Mouse (Mus musculus): ENCODE data around the gene Olfr124. TPM values are rescaled to one million over a fixed set of nuclear protein-coding genes. Genes with fewer than 3 reads are reported as not detected.

Olfr124 gene
- not detected in 2 replicates for polyA plus RNA-seq (2016; fragmentation: Nextera tagmentation; extraction: Ambion mirVana)

DNA sequence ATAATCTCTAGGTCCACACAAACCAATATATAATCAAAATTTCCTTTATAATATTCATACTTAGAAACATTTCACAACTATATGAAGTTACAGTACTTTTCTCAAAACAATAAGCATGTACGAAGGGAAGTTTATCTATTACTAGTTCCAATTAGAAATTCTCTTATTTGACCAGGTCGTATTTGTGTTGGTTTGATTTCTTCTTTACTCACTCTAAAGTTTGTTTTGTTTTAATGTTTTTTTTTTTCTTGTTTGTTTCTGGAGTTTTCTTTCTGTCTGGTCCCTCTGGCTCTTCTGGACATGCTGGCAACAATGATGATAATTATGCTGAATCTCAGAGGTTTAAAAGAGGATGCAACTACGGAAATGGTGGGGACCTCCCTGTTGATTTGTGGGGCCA is at the start of gene Olfr124:
Gene Olfr124, plus strand, starts transcription at position 301 of the 400 bp plus-strand sequence.
- 84% methylated on average over 3 of the region's 3 CpGs for WGBS
- H3K9ac ChIP-seq, result no peak within 1 kb of the TSS
- H3K4me3 ChIP-seq, result no peak within 1 kb of the TSS
- no peak within 1 kb of the TSS for H3K4me2 ChIP-seq (replicated peaks)
- no peak for ATAC-seq (ENCODE audit: low FRiP score)
- H3K36me3 ChIP-seq, result no peaks in the 10 kb centered on the region
- H3K9me3 ChIP-seq (replicated peaks), result no peaks in the 10 kb centered on the region
- no peaks in the 10 kb centered on the region for H3K4me1 ChIP-seq
- H3K27me3 ChIP-seq, result no peaks in the 10 kb centered on the region
- no peak within 1 kb of the TSS for H3K27ac ChIP-seq

DNA sequence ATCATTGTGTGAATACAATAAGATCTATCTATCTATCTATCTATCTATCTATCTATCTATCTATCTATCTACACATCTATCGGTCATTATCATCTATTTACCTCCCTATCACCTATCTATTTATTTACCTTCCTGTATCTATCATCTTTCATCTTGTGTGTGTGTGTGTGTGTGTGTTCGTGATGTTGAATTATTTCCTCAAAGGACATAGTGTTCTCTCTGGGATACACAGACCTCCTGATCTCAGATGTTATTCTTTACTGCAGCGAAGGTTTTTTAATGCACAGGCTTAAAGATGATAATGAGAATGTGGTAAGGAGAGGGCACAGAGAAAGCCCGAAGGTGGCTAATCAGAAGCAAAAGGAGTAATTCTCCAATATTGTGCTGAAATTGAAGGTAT is 31.4 kb upstream of the Olfr124 start, which contains the start of gene Olfr122:
Gene Olfr122, plus strand, starts transcription at position 301 of the 400 bp plus-strand sequence.
- WGBS, result 87% methylated on average over 4 of the region's 4 CpGs
- Histone ChIP-seq H3K27ac (no peak within 1 kb of the TSS), H3K9me3 (replicated peaks) (no peaks in the 10 kb centered on the region), H3K36me3 (no peaks in the 10 kb centered on the region), H3K27me3 (no peaks in the 10 kb centered on the region), H3K4me2 (replicated peaks) (no peak within 1 kb of the TSS), H3K4me3 (no peak within 1 kb of the TSS), H3K4me1 (no peaks in the 10 kb centered on the region), H3K9ac (no peak within 1 kb of the TSS)
- no peak for ATAC-seq (ENCODE audit: low FRiP score)

DNA sequence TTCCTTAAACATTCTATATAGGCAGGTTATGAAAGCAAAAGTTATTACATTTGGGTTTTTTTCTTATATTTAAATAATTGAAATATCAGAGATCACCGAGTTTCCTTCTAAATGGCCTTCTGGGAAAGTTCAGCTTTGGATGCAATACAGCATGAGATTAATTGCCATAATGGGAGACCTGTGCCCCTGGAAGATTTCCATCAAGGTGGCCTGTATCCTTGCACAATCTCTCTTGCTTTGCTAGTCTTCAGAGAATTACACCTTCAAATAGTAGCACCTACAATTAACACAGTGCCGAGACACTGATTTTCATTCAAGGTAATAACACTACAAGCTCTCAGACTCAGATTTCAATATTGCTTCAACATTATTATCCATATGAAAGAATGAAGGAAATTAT is 6.5 kb upstream of the Olfr124 start, which contains the start of gene Olfr123:
Gene Olfr123, plus strand, starts transcription at position 301 of the 400 bp plus-strand sequence.
- no peaks in the 10 kb centered on the region for H3K9me3 ChIP-seq (replicated peaks)
- no peak within 1 kb of the TSS for H3K4me3 ChIP-seq
- H3K9ac ChIP-seq, result no peak within 1 kb of the TSS
- no peaks in the 10 kb centered on the region for H3K4me1 ChIP-seq
- no peak for ATAC-seq (ENCODE audit: low FRiP score)
- no peaks in the 10 kb centered on the region for H3K27me3 ChIP-seq
- 84% methylated on average over 2 of the region's 2 CpGs for WGBS
- H3K4me2 ChIP-seq (replicated peaks), result no peak within 1 kb of the TSS
- H3K27ac ChIP-seq, result no peak within 1 kb of the TSS
- H3K36me3 ChIP-seq, result no peaks in the 10 kb centered on the region

DNA sequence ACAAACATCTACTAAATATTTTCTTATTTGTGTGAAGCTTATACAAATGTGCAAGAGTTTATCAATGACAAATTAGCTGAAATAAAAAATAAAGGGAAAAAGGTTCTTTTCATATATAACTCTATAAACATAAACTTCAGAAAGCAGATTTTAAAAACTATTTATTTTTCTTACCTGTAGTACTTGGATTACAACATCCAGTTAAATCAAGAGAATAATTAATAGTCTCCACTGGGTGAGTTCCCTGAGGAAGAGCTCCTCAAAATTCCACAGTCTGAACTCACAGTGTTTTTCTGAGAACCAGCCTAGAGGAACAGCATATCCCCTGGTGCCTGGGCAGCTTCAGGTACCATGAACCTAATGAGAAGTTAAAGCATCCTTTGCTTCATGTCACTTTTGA is 33.0 kb downstream of the Olfr124 start, which contains the start of gene Olfr125:
Gene Olfr125, plus strand, starts transcription at position 301 of the 400 bp plus-strand sequence.
- Histone ChIP-seq H3K9ac (no peak within 1 kb of the TSS), H3K4me3 (no peak within 1 kb of the TSS), H3K4me2 (replicated peaks) (no peak within 1 kb of the TSS), H3K36me3 (no peaks in the 10 kb centered on the region), H3K27me3 (no peaks in the 10 kb centered on the region), H3K9me3 (replicated peaks) (no peaks in the 10 kb centered on the region), H3K27ac (no peak within 1 kb of the TSS), H3K4me1 (no peaks in the 10 kb centered on the region)
- ATAC-seq (ENCODE audit: low FRiP score), result no peak

DNA sequence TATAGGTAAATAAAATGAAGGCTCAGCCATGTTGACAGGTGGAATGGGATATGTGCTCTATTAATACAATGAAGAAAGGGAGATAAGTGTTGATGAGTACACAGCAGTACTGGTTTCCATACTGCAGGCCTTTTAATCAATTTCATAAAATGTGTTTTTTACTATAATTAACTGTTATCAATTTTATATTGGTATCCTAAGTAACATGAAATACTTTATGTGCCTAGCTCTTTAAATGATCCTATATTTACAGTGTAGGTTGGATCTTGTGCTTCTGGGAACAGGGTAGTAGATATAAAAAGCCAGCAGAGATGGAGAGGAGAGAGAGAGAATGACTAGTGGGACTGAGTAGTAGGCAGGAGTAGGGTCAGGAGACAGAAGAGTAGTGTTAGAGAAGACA is 47.5 kb downstream of the Olfr124 start, which contains the start of gene Olfr126:
Gene Olfr126, plus strand, starts transcription at position 301 of the 400 bp plus-strand sequence.
- ATAC-seq (ENCODE audit: low FRiP score), result no peak
- Histone ChIP-seq H3K27me3 (no peaks in the 10 kb centered on the region), H3K4me2 (replicated peaks) (no peak within 1 kb of the TSS), H3K9ac (no peak within 1 kb of the TSS), H3K4me1 (no peaks in the 10 kb centered on the region), H3K36me3 (no peaks in the 10 kb centered on the region), H3K27ac (no peak within 1 kb of the TSS), H3K4me3 (no peak within 1 kb of the TSS), H3K9me3 (replicated peaks) (no peaks in the 10 kb centered on the region)

Other genes with a start within 250 kb of the Olfr124 start
- not detected in 2 replicates for gene Olfr112, start 230.4 kb upstream of the Olfr124 start, polyA plus RNA-seq (2016; fragmentation: Nextera tagmentation; extraction: Ambion mirVana)
- not detected in 2 replicates for gene Olfr113, start 222.2 kb upstream of the Olfr124 start, polyA plus RNA-seq (2016; fragmentation: Nextera tagmentation; extraction: Ambion mirVana)
- not detected in 2 replicates for gene Olfr114, start 207.1 kb upstream of the Olfr124 start, polyA plus RNA-seq (2016; fragmentation: Nextera tagmentation; extraction: Ambion mirVana)
- gene Olfr115, start 172.8 kb upstream of the Olfr124 start, polyA plus RNA-seq (2016; fragmentation: Nextera tagmentation; extraction: Ambion mirVana), result not detected in 2 replicates
- not detected in 2 replicates for gene Olfr116, start 172.7 kb upstream of the Olfr124 start, polyA plus RNA-seq (2016; fragmentation: Nextera tagmentation; extraction: Ambion mirVana)
- gene Olfr117, start 136.1 kb upstream of the Olfr124 start, polyA plus RNA-seq (2016; fragmentation: Nextera tagmentation; extraction: Ambion mirVana), result not detected in 2 replicates
- not detected in 2 replicates for gene Olfr118, start 132.9 kb upstream of the Olfr124 start, polyA plus RNA-seq (2016; fragmentation: Nextera tagmentation; extraction: Ambion mirVana)
- gene Olfr119, start 103.3 kb upstream of the Olfr124 start, polyA plus RNA-seq (2016; fragmentation: Nextera tagmentation; extraction: Ambion mirVana), result not detected in 2 replicates
- gene Olfr120, start 78.1 kb upstream of the Olfr124 start, polyA plus RNA-seq (2016; fragmentation: Nextera tagmentation; extraction: Ambion mirVana), result not detected in 2 replicates
- not detected in 2 replicates for gene Olfr121, start 51.0 kb upstream of the Olfr124 start, polyA plus RNA-seq (2016; fragmentation: Nextera tagmentation; extraction: Ambion mirVana)
- gene Olfr122, start 31.3 kb upstream of the Olfr124 start, polyA plus RNA-seq (2016; fragmentation: Nextera tagmentation; extraction: Ambion mirVana), result not detected in 2 replicates
- not detected in 2 replicates for gene Olfr123, start 6.4 kb upstream of the Olfr124 start, polyA plus RNA-seq (2016; fragmentation: Nextera tagmentation; extraction: Ambion mirVana)
- gene Olfr125, start 33.1 kb downstream of the Olfr124 start, polyA plus RNA-seq (2016; fragmentation: Nextera tagmentation; extraction: Ambion mirVana), result not detected in 2 replicates
- gene Olfr126, start 47.6 kb downstream of the Olfr124 start, polyA plus RNA-seq (2016; fragmentation: Nextera tagmentation; extraction: Ambion mirVana), result not detected in 2 replicates
- not detected in 2 replicates for gene Olfr127, start 100.5 kb downstream of the Olfr124 start, polyA plus RNA-seq (2016; fragmentation: Nextera tagmentation; extraction: Ambion mirVana)
- not detected in 2 replicates for gene Olfr128, start 120.7 kb downstream of the Olfr124 start, polyA plus RNA-seq (2016; fragmentation: Nextera tagmentation; extraction: Ambion mirVana)
- not detected in 2 replicates for gene Olfr761, start 153.2 kb downstream of the Olfr124 start, polyA plus RNA-seq (2016; fragmentation: Nextera tagmentation; extraction: Ambion mirVana)